Mouse (Mus musculus): ENCODE results near the gene Npl.

- TF ChIP-seq CTCF (IDR thresholded peaks at IDR 0.05; ENCODE audit: low read depth, low read length) (peak; percentile 46; the same call in 1 of the 2 replicates), POLR2A (IDR thresholded peaks at IDR 0.05; ENCODE audit: extremely low read depth, insufficient read depth, low read length) (no peak)
These were observed 60.7 kb downstream of the Npl start for GRCm38 (mm10) chr1:153489132-153489531.

Data from liver, adult 2 months (tissue).